Mouse (Mus musculus) thymus, postnatal 25 days (tissue): ENCODE measurements at regions not wholly inside any gene's neighbourhood (a gene's known extent, or its start where the extent isn't known, plus 50 kb on each side); places are given as distances from the start of the nearest gene placed in this dataset.

Experiments used
- DNase-seq: peaks from one replicate; pipeline ENCODE4 v3.0.0; 2022

- peak; percentile 56 for DNase-seq
Measured at GRCm38 (mm10) chr5:74121861-74122630, 53.8 kb upstream of the Usp46 start.

GRCm38 (mm10) chr5:74126015-74126896, 58.0 kb upstream of the Usp46 start:
- peak; percentile 78 for DNase-seq

GRCm38 (mm10) chr5:74127518-74127917, 59.3 kb upstream of the Usp46 start:
- DNase-seq = no peak

GRCm38 (mm10) chr5:74129636-74130035, 61.4 kb upstream of the Usp46 start:
- no peak for DNase-seq

- peak; percentile 37 for DNase-seq
Measured at GRCm38 (mm10) chr5:74132671-74133070, 62.4 kb upstream of the Rasl11b start.

- no peak for DNase-seq
Measured at GRCm38 (mm10) chr5:74136377-74136776, 58.7 kb upstream of the Rasl11b start.

- DNase-seq = no peak
Measured at GRCm38 (mm10) chr5:74136868-74137439, 58.1 kb upstream of the Rasl11b start.

- no peak for DNase-seq
Measured at GRCm38 (mm10) chr5:74143994-74144393, 51.1 kb upstream of the Rasl11b start.

GRCm38 (mm10) chr5:74144765-74145164, 50.3 kb upstream of the Rasl11b start:
- DNase-seq = no peak
